Mouse (Mus musculus) frontal cortex, postnatal 14 days (tissue): ENCODE measurements around the gene Tspan31.

Experiments used
- DNase-seq, 2 experiments: peaks; one replicate each; pipeline ENCODE4 v3.0.0; 2022; ENCODE audit warnings: low spot score in 2 of 2

Gene Tspan31

DNA sequence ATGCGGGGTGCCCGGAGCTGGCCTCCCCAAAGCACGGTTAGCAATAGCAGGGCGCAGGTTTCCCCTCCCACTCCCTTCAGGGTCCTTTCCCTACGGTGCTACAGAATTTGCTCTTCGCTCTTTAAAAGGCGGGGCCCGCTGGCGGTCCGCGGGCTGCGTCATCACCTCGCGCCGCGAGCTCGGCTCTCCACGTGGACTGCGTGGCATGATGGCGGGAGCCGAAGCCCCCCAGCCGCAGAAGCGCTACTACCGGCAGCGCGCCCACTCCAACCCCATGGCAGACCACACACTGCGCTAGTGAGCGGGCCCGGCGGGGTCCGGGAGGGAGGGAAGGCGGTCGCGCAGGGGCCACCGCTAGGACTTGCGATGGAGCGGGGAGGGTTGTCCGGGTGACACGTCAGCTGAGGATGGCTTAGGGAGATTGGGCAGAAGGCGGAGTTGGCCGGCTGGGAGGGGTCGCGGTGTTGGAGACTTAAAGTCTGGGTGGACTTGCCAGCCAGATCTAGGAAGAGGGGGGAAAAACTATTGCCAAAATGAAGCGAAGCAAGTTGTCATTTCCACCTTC is 28.2 kb downstream of the Tspan31 start:
- peak; percentile 79 to 88 for DNase-seq

DNA sequence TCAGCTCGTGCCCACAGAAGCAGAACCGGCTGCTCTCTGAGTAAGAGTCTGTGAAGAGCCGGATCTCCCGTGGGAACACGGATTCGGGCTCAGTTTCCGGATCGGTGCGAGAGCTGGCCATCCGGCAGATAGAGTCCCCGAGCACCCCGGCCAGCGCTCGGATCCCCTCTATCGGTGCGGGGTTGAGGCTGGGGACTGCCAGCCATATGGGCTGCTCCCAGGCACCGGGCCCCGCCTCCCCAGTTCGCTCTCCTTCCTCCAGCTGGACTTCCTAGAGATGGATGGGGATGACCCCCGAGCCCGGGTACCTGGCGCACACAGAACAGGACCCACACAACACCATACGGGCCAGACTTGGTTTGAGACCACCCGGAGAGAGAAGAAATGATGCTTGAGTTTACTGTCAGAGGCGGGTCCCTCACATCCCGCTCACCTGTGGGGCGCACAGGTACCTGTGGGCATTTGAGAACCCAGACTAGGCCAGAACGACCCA is 28.7 kb downstream of the Tspan31 start, which contains the start of the genes Mettl1 and Eef1akmt3:
Gene Mettl1, plus strand, starts transcription at position 141 of the 493 bp plus-strand sequence.
Gene Eef1akmt3, minus strand, starts transcription at position 240 of the 493 bp plus-strand sequence.
- peak in 1 of 2 experiments; percentile 35 for DNase-seq

DNA sequence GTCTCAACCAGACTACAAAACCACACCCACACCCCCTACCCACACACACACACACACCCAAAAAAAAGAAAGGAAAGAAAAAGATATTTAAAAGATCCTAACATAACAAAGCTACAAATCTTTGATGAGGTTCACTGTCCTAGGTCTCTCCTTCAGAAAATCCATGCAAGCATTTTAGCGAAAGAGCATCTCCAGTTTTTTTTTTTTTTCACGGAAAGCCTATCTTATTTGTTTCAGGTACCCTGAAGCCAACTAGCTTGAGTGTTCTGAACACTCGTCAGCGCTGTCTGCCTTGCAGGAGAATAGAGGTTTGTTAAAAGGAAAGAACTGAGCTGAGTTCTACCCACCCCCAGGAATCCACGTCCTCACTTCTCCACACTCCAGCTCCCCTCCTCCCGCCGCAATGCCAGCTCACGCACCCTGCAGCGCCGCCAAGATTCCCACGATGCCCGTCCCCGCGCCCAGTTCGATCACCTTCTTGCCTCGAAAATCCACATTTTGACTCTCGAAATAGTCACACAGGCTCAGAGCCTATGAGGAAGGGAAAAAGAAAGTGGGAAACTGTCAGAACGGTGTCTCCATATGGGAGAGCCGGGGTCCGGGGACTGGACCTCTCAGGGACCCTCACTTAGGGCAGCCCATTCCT is 29.4 kb downstream of the Tspan31 start:
- no peak for DNase-seq

DNA sequence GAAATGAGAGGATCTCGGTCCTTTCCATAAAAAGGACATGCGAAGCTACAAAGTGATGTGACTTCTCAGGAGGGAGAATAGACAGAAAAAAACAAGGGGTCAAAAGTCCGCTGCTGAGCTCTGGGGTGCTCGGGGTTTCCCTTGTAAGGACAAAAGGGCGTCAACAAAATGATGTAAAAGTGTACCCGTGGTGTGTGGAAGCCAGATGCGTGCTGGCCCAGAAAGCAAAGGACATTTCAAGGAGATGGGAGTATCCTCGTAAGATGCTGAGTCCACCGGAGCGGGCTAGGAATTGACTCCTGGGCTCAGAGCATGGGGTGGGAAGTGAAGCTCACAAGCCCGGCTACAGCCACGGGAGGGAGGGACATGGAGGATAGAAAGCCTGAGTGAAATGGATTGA is 32.4 kb downstream of the Tspan31 start:
- DNase-seq: no peak

DNA sequence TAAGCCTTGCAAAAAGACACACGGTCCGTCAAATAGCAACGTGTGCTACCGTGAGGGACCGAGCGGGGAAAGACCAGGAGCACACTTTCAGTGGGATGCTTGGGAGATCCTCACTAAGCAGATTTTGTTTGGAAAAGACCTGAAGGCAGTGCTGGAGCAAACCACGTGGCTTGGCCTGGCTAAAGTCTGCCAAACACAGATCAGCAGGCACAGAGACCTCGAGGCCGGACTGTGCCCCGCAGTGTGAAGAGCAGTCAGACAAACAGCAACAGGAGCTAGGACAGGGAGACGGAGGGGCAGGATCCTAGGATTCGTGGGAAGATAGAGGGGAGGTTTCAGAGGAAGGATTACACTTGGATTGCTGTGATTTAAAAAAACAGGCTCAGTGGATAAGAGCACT is 33.8 kb downstream of the Tspan31 start:
- DNase-seq: no peak

DNA sequence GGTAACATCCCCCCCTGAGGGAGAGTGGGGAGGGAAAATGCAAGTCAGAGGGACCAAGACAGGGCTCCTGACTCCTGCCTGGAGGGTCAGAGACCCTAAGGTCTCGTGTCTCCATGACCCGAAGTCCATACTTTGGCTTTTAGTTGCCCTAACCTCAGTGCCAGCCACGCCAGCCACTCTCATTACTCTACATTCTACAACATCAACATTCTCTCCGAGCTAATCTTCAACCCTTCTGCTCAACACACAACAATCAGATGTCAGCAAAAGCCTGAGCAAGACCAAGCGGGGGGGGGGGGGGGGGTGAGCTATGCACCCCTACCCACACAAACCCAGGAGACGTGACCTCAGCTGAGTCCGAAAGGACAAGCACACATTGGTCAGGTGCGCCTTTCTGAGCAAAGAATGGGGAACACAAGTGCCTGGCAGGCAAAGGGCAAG is 36.7 kb downstream of the Tspan31 start:
- no peak for DNase-seq

DNA sequence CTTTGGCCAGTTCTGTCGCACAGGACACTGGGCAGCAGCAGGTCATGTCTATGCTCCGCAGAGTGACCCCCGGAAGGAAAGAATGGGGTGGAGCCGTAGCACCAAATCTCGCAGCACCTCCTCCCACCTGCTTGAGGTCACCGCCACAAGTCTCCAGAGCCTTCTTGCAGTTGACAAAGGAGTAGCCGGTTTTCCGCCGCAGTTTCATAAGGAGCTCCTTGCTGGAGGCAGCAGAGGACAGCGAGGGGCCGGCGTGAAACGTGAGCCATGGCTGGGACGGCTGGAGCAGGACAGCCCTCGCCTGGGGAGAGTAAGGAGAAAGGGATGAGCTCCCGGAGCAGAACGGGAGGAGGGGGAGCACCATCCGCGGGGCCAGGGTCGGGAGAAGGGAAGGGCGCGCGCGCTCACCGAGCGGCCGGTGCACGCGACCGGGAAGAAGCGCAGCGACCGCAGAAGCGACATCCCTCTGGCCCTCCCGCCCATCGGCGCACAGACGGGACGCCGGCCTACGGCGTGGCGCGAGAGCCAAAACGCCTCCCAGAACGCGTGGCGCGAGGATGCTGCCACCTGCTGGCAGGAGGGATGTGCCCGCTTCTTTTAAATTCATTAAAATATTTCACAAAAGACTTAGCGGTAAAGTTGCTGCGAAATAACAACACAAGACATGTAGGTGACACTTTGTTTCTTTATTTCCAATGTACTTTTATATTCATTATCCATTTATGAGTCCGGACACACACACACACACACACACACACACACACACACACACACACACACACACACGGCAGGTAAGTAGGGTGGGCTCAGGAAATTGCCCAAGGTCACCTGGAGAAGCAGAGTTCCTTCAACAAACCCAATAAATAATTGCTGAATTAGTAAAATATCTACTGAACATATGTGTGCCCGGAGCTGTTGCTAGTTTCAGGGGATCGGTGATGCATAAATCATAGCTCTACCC is 39.4 kb downstream of the Tspan31 start, which contains the start of gene Tsfm:
Gene Tsfm, minus strand, starts transcription at position 505 of the 961 bp plus-strand sequence.
- peak; percentile 76 to 87 for DNase-seq

DNA sequence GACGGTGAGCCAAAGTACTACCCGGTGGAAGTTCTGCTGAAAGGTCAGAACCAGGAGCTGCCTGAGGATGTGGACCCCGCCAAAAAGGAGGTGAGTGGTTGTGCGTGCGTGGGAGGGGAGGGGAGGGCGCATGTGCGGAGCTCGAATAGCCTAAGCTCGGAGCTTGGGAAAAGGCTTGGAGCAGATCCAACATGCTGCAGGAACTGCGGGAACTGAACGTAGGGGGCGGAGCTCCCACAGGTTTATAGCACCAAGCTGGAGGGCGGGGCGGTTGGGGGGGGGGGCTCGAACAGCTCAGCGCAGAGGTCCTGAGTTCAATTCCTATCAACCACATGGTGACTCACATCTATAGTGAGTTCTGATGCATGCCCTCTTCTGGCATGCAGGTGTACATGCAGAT is 51.6 kb downstream of the Tspan31 start:
- no peak for DNase-seq
